Mouse (Mus musculus) MEL (cell line): ENCODE results near the gene Btbd16.

Experiments used
- CHD1 ChIP-seq: IDR thresholded peaks from 2 replicates; pipeline ENCODE4 v1.6.1; 2012; ENCODE audit warnings: low read depth, mild to moderate bottlenecking, inconsistent platforms, low read length, improper control_type of control experiment
- CHD2 ChIP-seq: IDR thresholded peaks from 2 replicates; pipeline ENCODE4 v1.6.1; 2011; ENCODE audit warnings: low read length, improper control_type of control experiment
- CTCF ChIP-seq, 3 experiments: IDR thresholded peaks in 2 of 3; conservative IDR thresholded peaks in 1 of 3; 2 replicates each; pipeline ENCODE4 v1.5.1; 2011 to 2012; ENCODE audit warnings: low read length in 3 of 3, low read depth in 2 of 3, mild to moderate bottlenecking in 2 of 3, improper control_type of control experiment in 1 of 3, inconsistent platforms in 1 of 3, mixed read lengths in 1 of 3, moderate library complexity in 1 of 3; ENCODE audit not compliant: control insufficient read depth in 1 of 3, insufficient read depth in 1 of 3, poor library complexity in 1 of 3, severe bottlenecking in 1 of 3
- ELF1 ChIP-seq: IDR thresholded peaks from 2 replicates; pipeline ENCODE4 v1.6.1; 2014; ENCODE audit warnings: low read depth, mild to moderate bottlenecking, inconsistent platforms, low read length, improper control_type of control experiment, moderate library complexity
- EP300 ChIP-seq, 2 experiments: IDR thresholded peaks; 2 replicates each; pipeline ENCODE4 v1.6.1; 2011; ENCODE audit warnings: improper control_type of control experiment in 2 of 2, low read length in 2 of 2, low read depth in 1 of 2, mild to moderate bottlenecking in 1 of 2
- GATA1 ChIP-seq: IDR thresholded peaks from 2 replicates; pipeline ENCODE4 v1.6.1; 2011; ENCODE audit warnings: low read depth, low read length, improper control_type of control experiment
- HCFC1 ChIP-seq: IDR thresholded peaks from 2 replicates; pipeline ENCODE4 v1.6.1; 2012; ENCODE audit warnings: low read depth, mild to moderate bottlenecking, inconsistent platforms, low read length, improper control_type of control experiment, moderate library complexity
- MAX ChIP-seq: IDR thresholded peaks from 2 replicates; pipeline ENCODE4 v1.6.1; 2011; ENCODE audit warnings: low read length, improper control_type of control experiment
- POLR2A ChIP-seq, 2 experiments: IDR thresholded peaks; 2 replicates each; pipeline ENCODE4 v1.6.1; 2011 to 2012; ENCODE audit warnings: low read length in 2 of 2, mild to moderate bottlenecking in 2 of 2, control low read depth in 1 of 2, improper control_type of control experiment in 1 of 2, low read depth in 1 of 2, moderate library complexity in 1 of 2; ENCODE audit not compliant: control insufficient read depth in 1 of 2, insufficient read depth in 1 of 2, poor library complexity in 1 of 2
- TAL1 ChIP-seq: IDR thresholded peaks from 2 replicates; pipeline ENCODE4 v1.6.1; 2012; ENCODE audit warnings: mild to moderate bottlenecking, inconsistent platforms, low read length, moderate library complexity, mixed read lengths
- UBTF ChIP-seq: IDR thresholded peaks from 2 replicates; pipeline ENCODE4 v1.6.1; 2012; ENCODE audit warnings: low read depth, mild to moderate bottlenecking, inconsistent platforms, low read length, improper control_type of control experiment, moderate library complexity, borderline replicate concordance; ENCODE audit not compliant: insufficient read depth
- USF1 ChIP-seq: IDR thresholded peaks from 2 replicates; pipeline ENCODE4 v1.6.1; 2014; ENCODE audit warnings: low read depth, mild to moderate bottlenecking, inconsistent platforms, low read length, improper control_type of control experiment, moderate library complexity
- ZC3H11A ChIP-seq: IDR thresholded peaks from 2 replicates; pipeline ENCODE4 v1.6.1; 2012; ENCODE audit warnings: low read depth, mild to moderate bottlenecking, inconsistent platforms, low read length, improper control_type of control experiment
- ZMIZ1 ChIP-seq: IDR thresholded peaks from 2 replicates; pipeline ENCODE4 v1.6.1; 2012; ENCODE audit warnings: low read depth, mild to moderate bottlenecking, inconsistent platforms, low read length, improper control_type of control experiment, moderate library complexity

- TF ChIP-seq CTCF (IDR thresholded peaks at IDR 0.05 in 2 of 3, conservative IDR thresholded peaks at IDR 0.05 in 1 of 3; ENCODE audit: control insufficient read depth in 1 of 3, insufficient read depth in 1 of 3, low read depth in 2 of 3, low read length in 3 of 3, poor library complexity in 1 of 3, severe bottlenecking in 1 of 3) (no peak), UBTF (no peak), EP300 (IDR thresholded peaks at IDR 0.05; ENCODE audit: low read depth in 1 of 2, low read length in 2 of 2) (no peak), ZC3H11A (no peak), CHD1 (no peak), GATA1 (no peak), ZMIZ1 (no peak), TAL1 (no peak), POLR2A (IDR thresholded peaks at IDR 0.05; ENCODE audit: control insufficient read depth in 1 of 2, insufficient read depth in 1 of 2, low read depth in 1 of 2, low read length in 2 of 2, poor library complexity in 1 of 2) (no peak), CHD2 (no peak), HCFC1 (no peak), MAX (no peak), USF1 (no peak), ELF1 (no peak)
These were observed 29.5 kb downstream of the Btbd16 start for GRCm38 (mm10) chr7:130803251-130803825.
